Mouse (Mus musculus) bone marrow, adult 2 months (tissue): ENCODE measurements around the gene Xrcc4.

Experiments
- CTCF ChIP-seq: fragments of 200-500 bp; IDR thresholded peaks from 2 replicates; pipeline ENCODE4 v1.5.1; 2011; ENCODE audit warnings: low read length, control low read depth; ENCODE audit not compliant: control insufficient read depth, insufficient read depth
- POLR2A ChIP-seq: fragments of 200-500 bp; IDR thresholded peaks from 2 replicates; pipeline ENCODE4 v1.6.1; 2011; ENCODE audit warnings: low read depth, mild to moderate bottlenecking, control low read depth, low read length, borderline replicate concordance; ENCODE audit not compliant: control insufficient read depth

DNA sequence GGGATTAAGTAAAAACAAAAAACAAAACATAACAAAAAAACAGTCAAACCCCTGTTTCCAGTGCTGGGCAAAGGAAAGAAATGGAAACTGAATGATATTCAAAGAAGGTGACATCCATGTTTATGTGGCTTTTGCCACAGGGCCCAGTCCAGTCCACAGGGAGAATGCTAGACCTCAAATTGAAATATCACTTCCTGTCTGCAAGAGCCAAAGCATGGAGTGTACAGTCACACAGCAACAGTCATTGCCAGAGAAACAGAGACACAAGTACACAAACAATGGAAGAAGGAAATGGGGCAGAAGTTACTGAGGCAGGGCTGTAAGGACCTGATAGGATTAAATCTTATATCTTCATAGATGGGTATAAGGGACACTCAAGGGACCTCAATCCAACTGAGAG, 79.6 kb downstream of the Xrcc4 start:
- no peak for TF ChIP-seq POLR2A
- no peak for TF ChIP-seq CTCF
